Mouse (Mus musculus) stomach, embryonic 14.5 days (tissue): Measurements from ENCODE around the gene Cdh13. TPM values are rescaled to one million over a fixed set of nuclear protein-coding genes. Genes with fewer than 3 reads are reported as not detected.

ENCODE experiments used
- ATAC-seq: fragments of 200-750 bp; cut with Nextera tagmentation; 2 replicates; pipeline ENCODE4 v1.8.0; 2017; ENCODE audit warnings: low read depth, moderate TSS enrichment; ENCODE audit not compliant: insufficient number of reproducible peaks, insufficient read depth, low FRiP score
- H3K27ac ChIP-seq: fragments of 300-500 bp; sonication (generic); 2 replicates; pipeline ENCODE4 v1.5.1; 2014; ENCODE audit warnings: mild to moderate bottlenecking, low read length, moderate library complexity, mixed read lengths
- H3K27me3 ChIP-seq: fragments of 300-500 bp; sonication (generic); 2 replicates; pipeline ENCODE4 v1.6.1; 2014; ENCODE audit warnings: low read length, control low read depth, mixed read lengths; ENCODE audit not compliant: control insufficient read depth, insufficient read depth
- H3K36me3 ChIP-seq: fragments of 300-500 bp; sonication (generic); 2 replicates; pipeline ENCODE4 v1.6.1; 2014; ENCODE audit warnings: mild to moderate bottlenecking, control low read depth, low read length, moderate library complexity, mixed read lengths; ENCODE audit not compliant: control insufficient read depth, insufficient read depth
- H3K4me1 ChIP-seq: fragments of 300-500 bp; sonication (generic); 2 replicates; pipeline ENCODE4 v1.6.1; 2014; ENCODE audit warnings: low read length, control low read depth, mixed read lengths; ENCODE audit not compliant: control insufficient read depth, insufficient read depth
- H3K4me2 ChIP-seq: fragments of 300-500 bp; sonication (generic); replicated peaks from 2 replicates; pipeline ENCODE4 v1.6.1; 2014; ENCODE audit warnings: low read depth, low read length, control low read depth
- H3K4me3 ChIP-seq: fragments of 300-500 bp; sonication (generic); 2 replicates; pipeline ENCODE4 v1.5.1; 2014; ENCODE audit warnings: low read depth, low read length, control low read depth
- H3K9ac ChIP-seq: fragments of 300-500 bp; sonication (generic); replicated peaks from 2 replicates; pipeline ENCODE4 v1.6.1; 2014; ENCODE audit warnings: low read depth, mild to moderate bottlenecking, control low read depth, low read length, moderate library complexity, mixed read lengths
- H3K9me3 ChIP-seq: fragments of 300-500 bp; sonication (generic); 2 replicates; pipeline ENCODE4 v1.6.1; 2016; ENCODE audit warnings: low read depth, low read length, control low read depth; ENCODE audit not compliant: control insufficient read depth
- WGBS: fragments of 180-500 bp; shearing (Covaris S2); extraction: QIAGEN DNeasy Blood & Tissue Kit; methylation state at CpG from one replicate; pipeline ENCODE4 v1.1.7; 2014; 5-methylcytosine and 5-hydroxymethylcytosine counted together
- polyA plus RNA-seq: library from polyadenylated mRNA; unstranded; fragments of >200 nt; fragmentation: Nextera tagmentation; extraction: Ambion mirVana; gene quantifications from 2 replicates; pipeline ENCODE4 v1.2.1, GENCODE M21; 2014

Gene Cdh13
- polyA plus RNA-seq, 1 experiment from 2014 or later = 17.6 TPM

- Histone ChIP-seq H3K36me3 (no peaks in the 10 kb centered on the region), H3K4me2 (no peak overlapping the region), H3K4me3 (no peak overlapping the region), H3K9me3 (no peaks in the 10 kb centered on the region), H3K27me3 (no peaks in the 10 kb centered on the region), H3K27ac (no peak overlapping the region), H3K4me1 (no peaks in the 10 kb centered on the region; the same call in 1 of the 2 replicates), H3K9ac (no peak overlapping the region)
- 34% methylated on average over 7 of the region's 7 CpGs for WGBS
- ATAC-seq = peak; percentile 48; the same call in 1 of the 2 replicates
Measured at GRCm38 (mm10) chr8:118270751-118271402, 12.7 kb upstream of the Cdh13 start.

DNA sequence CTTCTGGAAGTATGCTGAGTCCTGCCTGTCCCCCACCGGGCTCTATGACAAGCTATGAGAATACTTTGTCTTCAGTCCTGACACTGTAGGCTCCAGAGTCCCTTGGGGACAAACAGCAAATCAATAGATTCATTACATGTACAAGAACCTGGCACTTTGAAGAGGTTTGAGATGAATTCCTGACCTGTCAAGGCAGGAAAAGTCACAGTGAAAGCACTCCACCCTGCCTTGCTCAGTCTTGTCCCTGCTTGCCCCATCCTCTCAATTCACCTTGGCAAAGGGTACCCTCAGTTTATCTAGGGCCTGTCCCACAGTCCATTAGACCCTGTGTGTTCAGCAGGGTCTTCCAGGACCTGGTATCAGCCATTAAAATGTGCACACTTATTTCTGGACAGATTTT is 11.0 kb upstream of the Cdh13 start:
- 68% methylated on average over 1 of the region's 1 CpGs for WGBS
- H3K9ac ChIP-seq = no peak overlapping the region
- H3K4me1 ChIP-seq = no peaks in the 10 kb centered on the region; the same call in 1 of the 2 replicates
- no peak overlapping the region for H3K4me3 ChIP-seq
- no peaks in the 10 kb centered on the region for H3K36me3 ChIP-seq
- no peak overlapping the region for H3K4me2 ChIP-seq
- H3K27ac ChIP-seq = no peak overlapping the region
- no peaks in the 10 kb centered on the region for H3K27me3 ChIP-seq
- no peak for ATAC-seq
- H3K9me3 ChIP-seq = no peaks in the 10 kb centered on the region

DNA sequence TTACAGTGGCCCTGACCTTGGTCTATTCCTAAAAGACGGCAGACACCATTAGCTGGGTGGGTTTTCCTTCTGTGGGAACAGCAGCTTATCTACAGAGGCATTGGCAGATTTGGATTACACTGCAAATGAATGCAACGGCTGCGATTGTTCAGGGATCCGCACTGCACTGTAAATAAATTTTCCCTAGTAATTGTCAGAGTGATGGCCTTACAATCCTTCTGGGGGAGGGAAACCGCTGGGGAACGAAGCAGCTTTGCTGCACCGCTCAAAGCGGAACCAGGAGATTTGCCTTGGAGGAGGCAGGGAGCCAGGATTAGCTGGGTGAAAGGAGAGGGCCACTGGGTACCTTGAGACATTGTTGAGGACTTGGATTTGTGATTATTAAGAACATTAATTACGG is 9.3 kb upstream of the Cdh13 start:
- no peak for ATAC-seq
- Histone ChIP-seq H3K4me3 (no peak overlapping the region), H3K36me3 (no peaks in the 10 kb centered on the region), H3K4me1 (no peaks in the 10 kb centered on the region; the same call in 1 of the 2 replicates), H3K4me2 (no peak overlapping the region), H3K27ac (no peak overlapping the region), H3K27me3 (no peaks in the 10 kb centered on the region), H3K9me3 (no peaks in the 10 kb centered on the region), H3K9ac (no peak overlapping the region)
- WGBS = 67% methylated on average over 9 of the region's 9 CpGs

DNA sequence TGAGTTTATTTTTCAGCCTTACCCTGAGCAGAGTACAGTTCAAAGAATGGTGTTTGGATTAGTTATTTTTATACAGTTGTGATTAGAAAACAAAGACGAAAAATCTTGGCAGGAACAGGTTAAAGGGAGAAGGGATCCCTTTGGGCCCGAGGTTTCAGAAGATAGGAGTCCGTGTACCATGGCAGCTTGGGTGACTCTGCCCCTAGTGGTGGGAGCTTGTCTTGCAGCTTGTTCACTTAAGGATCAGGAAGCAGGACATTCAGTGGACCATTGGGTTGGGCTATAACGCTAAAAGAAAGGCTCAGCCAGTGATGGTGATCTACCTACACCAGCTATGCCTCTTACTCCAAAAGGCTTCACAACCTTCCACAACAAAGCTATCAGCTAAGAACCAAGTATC is 8.8 kb upstream of the Cdh13 start:
- no peaks in the 10 kb centered on the region for H3K27me3 ChIP-seq
- WGBS = 12% methylated on average over 4 of the region's 4 CpGs
- no peak for ATAC-seq

DNA sequence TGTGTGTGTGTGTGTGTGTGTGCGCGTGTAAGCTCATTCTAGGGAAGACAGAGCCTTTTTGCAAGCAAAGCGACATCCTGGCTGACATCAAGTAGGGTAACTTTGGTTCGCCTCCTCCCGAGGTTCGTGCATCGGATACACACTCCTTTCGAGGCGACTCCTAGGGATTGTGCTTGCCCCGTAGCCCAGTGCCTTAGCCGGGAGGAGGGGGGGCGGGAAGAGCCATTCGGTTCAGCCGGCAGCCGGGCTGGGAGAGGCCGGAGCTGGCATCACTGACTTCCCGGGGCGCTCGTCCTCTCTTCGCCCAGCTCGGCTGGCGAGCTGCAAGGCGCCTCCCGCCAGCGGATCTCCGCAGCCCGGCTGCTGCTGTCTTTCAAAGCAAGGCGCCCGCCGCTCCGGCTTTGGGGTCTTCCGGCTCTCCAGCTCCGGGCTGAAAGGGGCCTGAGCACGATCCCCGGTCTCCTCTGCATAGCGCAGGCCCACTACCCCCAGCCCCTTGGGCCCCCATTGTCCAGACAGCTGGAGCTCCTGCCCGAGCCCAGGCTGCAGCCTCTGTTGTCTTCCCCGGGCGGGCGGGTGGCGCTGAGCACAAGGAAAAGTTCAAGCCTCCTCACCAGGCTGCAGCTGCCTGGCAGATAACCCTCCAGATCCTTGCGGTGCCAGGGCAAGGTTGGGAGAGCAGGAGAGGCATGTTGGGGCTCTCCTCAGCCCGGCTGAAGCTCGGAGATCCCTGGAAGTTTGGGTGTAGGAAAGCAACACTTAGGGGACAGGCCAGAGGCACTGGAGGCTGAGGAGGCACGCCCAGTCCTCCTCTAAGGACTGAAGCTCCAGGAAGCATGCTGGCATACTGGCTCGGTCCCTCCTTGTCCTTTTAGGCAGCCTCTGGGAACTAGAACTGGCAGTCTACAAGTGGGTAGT is 838 bp downstream of the Cdh13 start:
- Histone ChIP-seq H3K9me3 (no peaks in the 10 kb centered on the region), H3K27ac (no peak overlapping the region), H3K9ac (peak overlapping the region; percentile 53), H3K4me3 (peak overlapping the region; percentile 43), H3K36me3 (no peaks in the 10 kb centered on the region), H3K4me2 (peak overlapping the region; percentile 91), H3K4me1 (peaks cover 8% of the 10 kb centered on the region; the same call in 1 of the 2 replicates), H3K27me3 (0 out of 2 replicates have a peak, but pooled peaks cover 4% of the 10 kb centered on the region)
- 2% methylated on average over 43 of the region's 46 CpGs for WGBS
- ATAC-seq = no peak

More for the DNA sequence above, 8.8 kb upstream of the Cdh13 start:
- no peak overlapping the region for H3K27ac ChIP-seq
- H3K4me1 ChIP-seq = no peaks in the 10 kb centered on the region; the same call in 1 of the 2 replicates
- no peaks in the 10 kb centered on the region for H3K9me3 ChIP-seq
- H3K36me3 ChIP-seq = no peaks in the 10 kb centered on the region
- no peak overlapping the region for H3K4me2 ChIP-seq
- H3K4me3 ChIP-seq = no peak overlapping the region
- no peak overlapping the region for H3K9ac ChIP-seq

DNA sequence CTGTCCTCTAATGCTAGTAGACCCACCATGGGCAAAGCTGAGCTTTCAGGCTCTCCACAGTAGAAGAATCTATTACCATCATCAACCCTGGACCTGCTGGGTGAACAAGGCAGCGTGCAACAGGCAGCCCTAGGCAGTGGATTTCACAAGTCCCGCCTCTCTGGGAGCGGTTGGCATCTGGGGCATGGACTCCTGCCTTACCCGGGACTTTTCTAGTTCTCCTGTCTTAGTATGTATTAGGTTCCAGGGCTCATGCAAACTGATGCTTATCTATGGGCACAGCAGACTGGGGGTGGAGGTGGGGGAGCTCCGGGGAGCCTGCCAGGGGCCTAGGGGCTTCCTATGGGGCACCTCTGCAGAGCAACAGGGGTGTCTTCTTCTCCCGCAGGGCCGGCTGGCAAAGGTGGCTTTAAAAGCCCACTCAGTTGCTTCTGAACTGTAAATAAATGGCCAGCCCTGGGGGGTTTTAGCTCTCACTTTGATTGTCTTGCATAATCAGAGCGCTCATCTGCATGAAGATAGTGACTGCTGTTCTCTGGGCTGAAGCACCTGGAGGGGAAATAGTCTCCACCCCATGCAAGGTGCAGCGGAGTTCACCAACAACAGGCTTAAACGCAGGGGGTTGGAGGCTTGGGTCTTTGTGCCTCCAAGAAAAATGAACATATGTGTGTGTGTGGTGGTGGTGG is 2.2 kb downstream of the Cdh13 start:
- H3K9me3 ChIP-seq = no peaks in the 10 kb centered on the region
- H3K27ac ChIP-seq = peak overlapping the region; percentile 58; the same call in 1 of the 2 replicates
- 0 out of 2 replicates have a peak, but pooled peaks cover 4% of the 10 kb centered on the region for H3K27me3 ChIP-seq
- no peak overlapping the region for H3K9ac ChIP-seq
- no peak overlapping the region for H3K4me3 ChIP-seq
- peaks cover 8% of the 10 kb centered on the region; the same call in 1 of the 2 replicates for H3K4me1 ChIP-seq
- WGBS = 28% methylated on average over 10 of the region's 10 CpGs
- no peaks in the 10 kb centered on the region for H3K36me3 ChIP-seq
- H3K4me2 ChIP-seq = peak overlapping the region; percentile 91; the same call in 1 of the 2 replicates
- ATAC-seq = peak; percentile 24; the same call in 1 of the 2 replicates

DNA sequence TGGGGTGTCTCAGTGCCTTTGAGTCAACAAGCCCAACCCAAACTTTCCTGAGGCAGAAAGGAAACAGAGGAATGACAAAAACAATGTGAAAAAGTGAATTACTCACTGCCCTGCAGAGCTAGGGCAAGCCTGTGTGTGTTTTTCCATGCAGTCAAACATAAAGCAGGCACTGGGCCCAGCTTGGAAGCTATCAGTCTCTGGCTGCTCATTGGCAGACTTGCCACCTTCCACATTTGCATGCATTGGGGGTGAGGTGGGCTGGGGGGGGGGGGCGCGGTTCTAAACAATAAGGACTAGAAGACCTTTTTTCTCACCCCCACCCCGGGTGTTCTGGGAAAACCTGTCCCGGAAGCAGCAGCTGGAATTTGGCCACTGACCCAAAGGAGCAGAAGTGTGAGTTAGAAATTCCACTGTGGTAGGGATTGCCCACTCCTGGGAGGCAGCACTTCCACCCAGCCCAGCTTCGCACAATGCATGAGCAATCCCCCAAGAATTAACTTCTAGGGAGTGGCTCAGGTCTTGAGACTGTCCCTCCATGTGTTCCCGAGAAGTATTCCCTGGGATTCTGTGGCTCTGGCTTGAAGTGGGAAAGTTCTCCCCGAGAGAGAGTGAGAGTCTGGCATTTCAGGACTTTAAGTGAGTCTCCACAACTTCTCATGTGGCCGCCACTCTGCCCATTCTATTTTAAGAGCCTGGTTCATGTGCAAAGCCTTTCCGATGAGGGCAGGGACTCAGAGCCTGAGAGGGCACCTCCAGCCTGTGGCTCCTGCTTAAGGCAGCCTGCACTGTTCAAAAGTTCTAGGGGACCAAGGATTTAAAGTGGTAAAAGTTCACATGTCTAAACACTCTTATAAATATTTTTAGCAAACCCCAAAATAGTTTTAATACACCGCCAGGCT is 3.0 kb downstream of the Cdh13 start:
- no peaks in the 10 kb centered on the region for H3K36me3 ChIP-seq
- ATAC-seq = peak; percentile 56
- no peaks in the 10 kb centered on the region for H3K9me3 ChIP-seq
- H3K27ac ChIP-seq = peak overlapping the region; percentile 22; the same call in 1 of the 2 replicates
- H3K9ac ChIP-seq = no peak overlapping the region
- no peak overlapping the region for H3K4me3 ChIP-seq
- H3K4me1 ChIP-seq = peaks cover 8% of the 10 kb centered on the region; the same call in 1 of the 2 replicates
- H3K27me3 ChIP-seq = 0 out of 2 replicates have a peak, but pooled peaks cover 4% of the 10 kb centered on the region
- no peak overlapping the region for H3K4me2 ChIP-seq
- 28% methylated on average over 10 of the region's 10 CpGs for WGBS
